Mouse (Mus musculus): ENCODE results near the gene Dlx2. TPM values are rescaled to one million over a fixed set of nuclear protein-coding genes. Genes with fewer than 3 reads are reported as not detected.

The Dlx2 gene
- total RNA-seq (2015) = not detected in 2 replicates
- total RNA-seq (2017) = not detected in 2 replicates

DNA sequence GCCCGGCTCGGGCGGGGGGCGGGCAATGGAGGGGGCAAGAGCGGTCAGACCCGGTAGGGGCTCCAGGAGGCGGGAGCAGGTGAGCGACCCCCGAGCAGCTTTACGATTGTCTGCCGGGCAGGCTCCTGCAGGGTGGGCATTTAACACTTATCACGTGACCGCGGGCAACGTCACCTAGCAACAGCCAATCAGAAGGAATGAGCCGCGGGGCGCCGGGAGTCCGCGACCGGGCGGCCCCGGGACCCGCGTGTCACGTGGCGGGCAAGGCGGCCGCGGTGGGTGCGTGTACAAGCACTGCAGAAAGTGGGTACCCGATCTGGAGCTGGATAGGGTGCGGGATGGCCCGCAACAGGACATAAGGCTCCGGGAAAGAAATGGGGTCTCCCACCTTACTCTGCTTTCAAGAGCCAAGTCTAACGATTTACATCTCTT lies at the start of gene Dlx2:
Gene Dlx2 (minus strand): TSS at position 115 of the 432 bp plus-strand sequence.
- no peak for ATAC-seq (replicated peaks; ENCODE audit: poor library complexity)

DNA sequence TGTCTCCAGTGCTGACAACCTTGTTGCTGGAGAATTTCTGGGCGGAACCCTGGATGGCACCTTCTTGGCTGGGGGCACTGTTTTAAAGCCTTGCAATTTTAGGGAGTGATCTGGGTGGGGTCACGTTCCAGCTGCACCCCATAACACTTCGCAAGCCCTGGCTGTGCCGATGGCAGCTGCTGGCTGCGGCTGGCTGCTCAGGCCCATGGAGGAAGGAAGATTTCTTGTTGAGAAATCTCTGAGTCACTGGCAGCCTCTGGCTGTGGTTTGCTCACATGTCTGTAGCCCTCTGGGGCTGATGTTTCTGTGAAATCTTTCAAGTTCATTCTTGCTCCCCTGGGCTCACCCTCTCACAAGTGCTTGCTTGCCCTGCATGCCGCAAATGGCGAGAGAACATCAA lies 47.9 kb upstream of the Dlx2 start:
- peak; percentile 78 for ATAC-seq (replicated peaks; ENCODE audit: poor library complexity)

DNA sequence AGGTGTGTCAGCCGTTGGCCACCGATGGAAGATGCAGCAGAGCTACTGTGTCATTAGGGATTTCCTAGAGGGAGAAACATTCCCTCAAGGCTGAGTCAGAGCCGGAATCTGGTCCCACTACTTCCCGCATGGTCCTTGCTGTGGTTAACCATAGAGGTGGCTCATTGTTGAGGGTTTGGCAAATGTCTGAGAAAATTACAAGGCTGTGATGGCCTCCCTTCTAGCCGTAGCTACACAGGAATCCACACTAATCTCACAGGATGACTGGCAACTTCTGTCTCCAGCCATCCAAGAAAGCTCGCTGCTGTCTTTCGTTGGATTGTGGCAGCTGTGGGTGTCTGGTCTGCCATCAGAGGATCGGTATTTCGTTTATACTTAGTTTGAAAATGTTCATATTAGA lies 42.6 kb upstream of the Dlx2 start:
- ATAC-seq (replicated peaks; ENCODE audit: poor library complexity) = no peak

DNA sequence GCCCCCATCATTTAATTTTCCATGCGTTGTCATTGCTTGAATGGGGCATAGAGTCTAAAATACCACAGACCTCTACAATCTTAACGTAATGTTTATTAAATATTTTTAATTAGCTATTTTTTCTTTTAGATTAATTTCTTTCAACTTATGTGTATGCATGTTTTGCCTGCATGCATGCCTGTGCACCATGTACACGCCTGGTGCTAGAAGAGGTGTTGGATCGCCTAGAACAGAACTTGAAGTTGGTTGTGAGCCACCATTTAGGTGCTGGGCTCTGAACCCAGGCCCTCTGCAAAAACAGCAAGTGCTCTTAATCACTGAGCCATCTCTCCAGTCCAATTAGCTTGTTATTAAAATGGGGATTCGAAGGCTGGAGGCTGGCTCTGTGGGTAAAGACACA lies 34.9 kb upstream of the Dlx2 start:
- ATAC-seq (replicated peaks; ENCODE audit: poor library complexity) = no peak

DNA sequence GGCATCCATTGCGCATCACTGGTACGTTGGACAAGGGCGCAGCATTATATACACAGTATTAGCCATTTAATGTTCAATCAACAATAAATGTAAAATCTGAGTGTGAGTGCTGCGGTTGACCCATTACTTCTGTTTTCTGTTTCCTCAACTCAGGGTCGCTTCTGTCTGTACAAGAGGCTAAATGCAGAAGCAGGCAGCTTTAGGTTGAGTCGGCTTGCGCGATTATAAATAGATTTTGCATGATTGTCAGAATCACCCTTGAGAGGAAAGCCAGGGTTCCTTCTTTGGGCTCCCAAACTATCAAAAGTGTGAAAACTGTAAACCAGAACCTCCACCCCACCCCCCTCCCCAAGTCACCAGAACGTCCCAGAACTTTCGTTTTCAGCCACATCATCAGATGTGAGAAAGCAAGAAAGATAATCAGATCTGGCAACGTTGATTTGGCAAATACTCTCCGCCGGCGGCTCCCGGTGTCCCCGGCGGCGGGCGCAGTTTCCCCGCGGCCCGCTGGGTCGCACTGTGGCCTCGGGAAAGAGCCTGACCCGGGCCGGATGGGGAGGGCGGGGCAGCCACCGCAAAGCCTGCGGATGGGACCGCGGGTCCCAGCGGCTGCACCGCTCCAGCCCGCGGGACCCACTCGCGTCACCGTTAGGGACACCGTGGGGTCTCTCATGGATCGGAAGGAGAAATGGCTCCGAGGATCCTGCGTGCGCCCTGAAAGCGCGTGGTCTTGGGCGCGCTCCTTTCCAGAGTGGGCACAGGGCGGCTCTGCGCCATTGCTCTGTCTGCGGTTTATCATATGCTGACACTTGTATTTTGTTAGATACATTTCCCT lies 34.3 kb upstream of the Dlx2 start:
- peak; percentile 94 for ATAC-seq (replicated peaks; ENCODE audit: poor library complexity)

DNA sequence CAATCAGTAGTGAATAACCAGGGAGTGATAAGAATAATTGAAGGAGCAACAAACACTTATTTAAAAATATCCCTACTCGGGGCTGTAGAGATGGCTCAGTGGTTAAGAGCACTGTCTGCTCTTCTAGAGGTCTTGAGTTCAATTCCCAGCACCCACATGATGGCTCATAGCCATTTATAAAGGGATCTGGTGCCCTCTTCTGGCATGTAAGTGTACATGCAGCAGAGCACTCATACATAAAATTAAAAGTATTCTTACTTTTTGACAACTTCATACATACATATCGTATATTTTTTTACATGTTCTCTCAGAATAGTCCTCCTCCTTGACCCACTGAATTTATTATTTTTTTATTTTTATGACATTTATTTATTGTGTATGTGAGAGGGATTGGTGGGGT lies 30.5 kb upstream of the Dlx2 start:
- no peak for ATAC-seq (replicated peaks; ENCODE audit: poor library complexity)

DNA sequence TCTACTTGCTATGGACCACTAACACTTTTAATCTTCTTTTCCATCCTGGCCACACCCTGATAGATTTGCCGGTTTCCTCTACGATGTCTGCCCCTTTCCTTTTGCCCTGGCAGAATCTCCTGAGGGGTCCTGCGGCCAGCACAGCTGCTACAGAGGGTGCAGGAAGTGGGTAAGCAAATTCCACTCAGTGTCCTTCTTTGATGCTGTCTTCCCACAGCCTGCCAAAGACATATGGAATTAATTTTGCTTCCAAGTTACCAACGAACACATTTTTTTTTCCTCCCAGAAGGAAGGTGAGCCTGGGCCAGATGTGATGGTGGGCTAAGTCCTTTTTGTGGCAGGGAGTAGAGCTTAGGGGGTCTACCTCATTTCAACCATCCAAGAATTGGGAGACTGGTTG lies 27.2 kb upstream of the Dlx2 start:
- ATAC-seq (replicated peaks; ENCODE audit: poor library complexity) = no peak

DNA sequence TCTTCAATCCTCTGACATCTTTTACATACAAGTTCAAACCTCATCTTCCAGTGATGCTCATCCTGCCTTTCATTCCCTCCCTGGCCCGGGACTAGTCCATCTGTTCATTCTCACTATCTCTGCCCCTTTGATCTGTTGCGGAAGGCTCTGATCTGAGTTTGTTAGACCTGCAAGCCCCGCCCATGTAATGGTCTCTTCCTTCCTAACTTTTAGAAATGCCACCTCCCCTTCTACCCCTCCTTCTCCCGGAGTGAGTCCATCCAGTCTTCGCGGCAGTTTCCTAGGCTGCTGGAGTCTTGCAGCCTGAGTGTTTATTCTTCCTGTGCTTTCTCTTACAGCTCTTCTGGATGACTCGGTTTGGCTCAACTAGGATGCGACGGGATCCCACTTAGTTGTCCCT lies 19.9 kb upstream of the Dlx2 start:
- ATAC-seq (replicated peaks; ENCODE audit: poor library complexity) = no peak

DNA sequence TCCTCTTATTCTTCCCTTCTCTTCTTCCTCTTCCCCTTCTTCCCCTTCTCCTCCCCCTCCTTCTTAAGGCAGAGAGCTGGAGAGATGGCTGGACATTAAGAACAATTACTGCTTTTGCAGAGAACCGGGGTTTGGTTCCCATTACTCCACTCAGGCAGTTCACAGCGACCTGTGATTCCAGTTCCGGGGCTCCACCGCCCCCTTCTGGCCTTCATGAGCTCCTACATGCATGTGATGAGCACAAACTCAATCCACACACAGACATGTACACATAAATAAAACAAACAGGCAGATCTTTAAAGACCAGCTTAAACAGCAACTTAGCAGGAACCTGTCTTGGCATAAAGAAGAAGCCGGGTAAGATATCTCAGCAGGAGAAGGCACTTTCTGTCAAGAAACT lies 9.5 kb upstream of the Dlx2 start:
- ATAC-seq (replicated peaks; ENCODE audit: poor library complexity) = no peak

DNA sequence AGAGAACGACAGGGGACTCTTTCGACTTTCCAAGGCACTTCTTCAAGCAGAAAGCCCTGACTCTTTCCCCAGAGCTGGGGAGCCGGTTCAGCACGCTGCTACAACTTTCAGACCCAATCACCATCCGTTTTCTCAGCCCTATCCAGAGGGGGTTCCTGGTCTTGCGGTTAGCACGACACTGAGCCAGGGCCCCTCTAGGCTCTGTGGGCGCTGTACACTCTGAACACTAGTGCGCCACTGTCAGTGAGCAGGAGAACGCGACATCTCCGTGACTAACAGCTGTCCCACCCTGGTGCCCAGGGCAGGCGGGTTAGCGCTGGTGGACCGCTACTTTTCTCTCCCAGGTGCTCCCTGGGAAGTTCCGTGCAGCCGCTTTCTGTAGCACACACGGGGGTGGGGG lies 5.2 kb upstream of the Dlx2 start:
- ATAC-seq (replicated peaks; ENCODE audit: poor library complexity) = 0 out of 2 replicates have a peak, but pooled peaks have one; percentile 9

DNA sequence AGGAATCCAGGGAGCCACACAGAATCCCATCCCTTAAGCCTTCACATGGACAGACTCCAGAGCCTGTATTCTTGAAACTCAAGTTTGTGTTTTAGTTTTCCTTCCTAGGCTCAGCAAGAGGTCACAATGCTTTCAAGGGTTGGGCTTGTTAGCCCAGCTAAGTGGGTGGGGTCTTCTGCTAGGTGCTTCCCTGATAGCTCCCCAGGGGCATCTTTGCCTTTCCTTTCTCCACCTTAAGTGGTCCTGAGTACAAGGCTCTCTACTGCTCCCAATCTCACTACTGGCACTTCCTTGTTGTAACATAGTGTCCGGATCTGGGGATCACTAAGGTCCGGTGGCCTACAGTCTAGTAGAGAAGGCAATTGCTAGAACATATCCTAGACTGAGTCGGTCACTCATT lies 3.8 kb upstream of the Dlx2 start:
- ATAC-seq (replicated peaks; ENCODE audit: poor library complexity) = no peak

DNA sequence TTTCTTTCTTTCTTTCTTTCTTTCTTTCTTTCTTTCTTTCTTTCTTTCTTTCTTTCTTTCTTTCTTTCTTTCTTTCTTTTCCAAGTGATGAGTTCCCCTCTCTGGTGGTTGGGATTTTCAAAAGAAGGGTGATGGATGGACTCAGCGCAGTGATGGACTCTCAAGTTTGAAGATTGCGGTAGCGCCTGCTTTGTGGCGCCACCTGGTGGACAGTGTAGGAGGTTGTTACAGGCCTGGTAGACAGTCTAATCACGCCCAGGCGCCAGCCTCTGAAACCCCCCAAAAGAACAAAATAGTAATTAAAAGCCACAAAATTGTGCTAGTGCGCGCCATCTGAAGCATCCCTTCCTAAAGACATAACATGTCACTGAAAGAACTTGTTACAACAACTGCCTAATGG lies 1.3 kb upstream of the Dlx2 start:
- peak; percentile 82 for ATAC-seq (replicated peaks; ENCODE audit: poor library complexity)

DNA sequence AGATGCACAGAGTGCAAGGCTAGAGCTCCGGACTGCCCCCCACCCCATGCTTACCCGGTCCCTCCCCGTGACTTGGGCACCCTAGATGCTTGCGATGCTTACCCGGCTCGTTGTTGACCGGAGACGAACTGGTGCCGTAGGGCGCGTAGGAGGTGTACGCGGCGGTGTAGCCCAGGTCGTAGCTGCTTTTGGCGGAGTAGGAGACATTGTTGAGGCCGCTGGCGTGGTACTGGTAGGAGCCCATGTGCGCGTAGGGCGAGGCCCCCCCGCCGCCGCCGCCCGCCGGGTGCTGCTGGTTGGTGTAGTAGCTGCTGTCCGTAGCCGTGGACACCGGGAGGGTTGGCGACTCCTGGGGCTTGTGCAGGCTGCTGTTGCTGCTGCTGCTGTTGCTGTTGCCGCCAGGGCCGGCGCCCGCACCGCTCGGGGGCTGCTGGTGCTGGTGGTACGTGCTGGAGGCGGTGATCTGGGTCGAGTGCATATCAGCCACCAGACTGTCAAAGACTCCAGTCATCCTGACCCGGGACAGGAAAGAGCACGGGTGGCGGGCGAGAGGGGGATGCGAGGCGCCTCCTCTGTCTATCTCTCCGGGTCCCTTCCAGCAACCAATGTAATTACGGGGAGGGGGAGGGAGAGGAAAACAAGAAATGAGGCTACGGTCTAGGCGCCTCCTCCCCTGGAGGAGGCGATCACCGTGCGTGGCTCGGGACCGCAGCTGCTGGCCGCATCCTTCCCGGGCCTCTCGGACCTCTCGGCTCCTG lies 493 bp downstream of the Dlx2 start:
- ATAC-seq (replicated peaks; ENCODE audit: poor library complexity) = 0 out of 2 replicates have a peak, but pooled peaks have one; percentile 7

DNA sequence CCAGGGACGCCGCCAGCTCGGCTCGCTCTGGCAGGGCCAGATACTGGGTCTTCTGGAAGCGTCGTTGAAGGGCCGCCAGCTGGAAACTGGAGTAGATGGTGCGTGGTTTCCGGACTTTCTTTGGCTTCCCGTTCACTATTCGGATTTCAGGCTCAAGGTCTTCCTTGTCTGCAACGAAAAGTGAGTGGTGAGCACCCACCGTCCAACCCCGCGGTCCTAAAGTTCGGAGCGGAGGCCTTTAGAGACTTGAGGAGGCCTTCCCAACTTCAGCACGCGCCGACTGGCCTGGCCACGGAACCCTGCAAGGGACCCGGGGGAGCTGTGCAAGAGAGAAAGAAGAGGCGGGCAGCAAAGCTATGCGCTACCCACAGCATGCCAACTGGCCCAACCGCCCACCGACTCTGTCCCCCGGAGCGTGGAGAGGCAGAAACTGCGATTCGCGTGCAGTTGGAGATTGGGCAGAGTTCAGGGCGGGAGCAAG lies 1.1 kb downstream of the Dlx2 start:
- no peak for ATAC-seq (replicated peaks; ENCODE audit: poor library complexity)

DNA sequence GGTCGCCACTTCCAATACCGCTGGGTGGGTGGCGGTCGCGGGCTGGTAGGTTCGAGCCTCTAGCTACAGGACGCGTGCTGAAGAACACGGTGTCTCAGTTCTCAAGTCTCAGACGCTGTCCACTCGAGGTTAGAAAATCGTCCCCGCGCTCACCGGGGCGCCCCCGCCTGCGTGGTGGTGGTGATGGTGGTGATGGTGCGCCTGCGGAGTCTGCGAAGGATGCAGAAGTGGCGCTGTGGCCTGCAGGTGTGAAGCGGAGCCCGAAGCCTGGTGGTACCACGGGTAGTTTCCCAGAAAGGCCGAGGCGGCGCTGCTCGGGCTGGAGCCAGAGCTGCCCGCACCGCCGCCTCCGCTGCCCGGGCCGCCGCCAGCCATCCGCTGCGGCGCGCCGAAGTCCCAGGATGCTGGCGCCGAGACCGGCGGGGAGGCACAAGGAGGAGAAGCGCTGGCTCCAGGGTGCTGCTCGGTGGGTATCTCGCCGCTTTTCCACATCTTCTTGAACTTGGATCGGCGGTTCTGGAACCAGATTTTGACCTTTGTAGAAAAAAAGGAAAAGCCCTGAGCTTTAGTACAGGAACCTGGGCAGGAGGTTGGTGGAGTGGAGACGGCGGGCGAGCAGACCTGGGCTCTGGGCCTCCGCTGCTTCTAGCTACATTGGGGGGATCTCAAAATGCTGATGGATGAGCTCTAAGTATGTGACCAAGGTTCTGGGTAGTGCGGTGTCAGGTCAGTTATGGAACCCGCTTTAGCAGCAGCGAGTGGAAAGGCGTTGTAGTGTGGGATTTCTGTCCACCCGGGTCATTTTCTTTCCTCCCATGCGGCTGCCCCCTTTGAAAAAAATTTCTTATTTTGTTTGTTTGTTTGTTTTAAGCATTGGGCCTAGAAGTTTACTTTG lies 1.9 kb downstream of the Dlx2 start:
- ATAC-seq (replicated peaks; ENCODE audit: poor library complexity) = no peak

DNA sequence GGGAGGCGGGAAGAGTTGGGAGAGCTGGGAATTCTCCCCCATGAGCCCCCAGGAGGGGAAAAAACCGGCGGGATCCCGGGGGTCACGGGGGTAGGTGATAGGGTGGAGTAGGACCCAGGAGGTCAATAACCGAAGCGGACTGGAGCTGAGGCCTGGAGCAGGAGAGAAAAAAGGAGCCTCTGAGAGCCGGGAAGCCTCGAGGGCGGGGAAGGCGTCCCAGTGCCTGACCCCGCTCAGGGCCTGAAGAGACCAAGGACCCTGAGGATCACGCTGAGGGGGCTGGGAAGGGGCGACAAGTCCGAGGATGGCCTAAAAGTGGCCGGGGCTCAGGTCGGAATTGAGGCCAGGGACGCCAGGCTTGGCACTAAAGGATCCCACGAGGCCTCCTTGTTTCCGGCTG lies 2.6 kb downstream of the Dlx2 start:
- ATAC-seq (replicated peaks; ENCODE audit: poor library complexity) = no peak

DNA sequence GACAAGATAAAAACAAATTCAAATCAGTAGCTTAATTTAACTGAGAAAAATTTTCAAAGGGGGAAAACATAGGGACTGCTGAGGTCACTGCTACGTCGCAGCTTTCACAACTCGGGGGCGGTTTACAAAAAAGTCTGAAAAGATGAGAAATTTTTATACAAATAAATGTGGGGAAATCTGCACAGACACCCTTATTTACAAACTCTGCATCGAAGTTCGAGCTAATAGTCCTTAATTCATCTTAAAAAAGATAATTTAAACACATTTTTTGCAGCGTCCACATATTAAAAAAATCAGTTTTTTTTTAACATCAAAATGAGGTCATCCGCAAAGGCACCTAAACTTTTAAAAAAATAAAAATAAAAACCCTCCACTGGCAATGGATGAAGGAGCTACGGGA lies 3.0 kb downstream of the Dlx2 start:
- no peak for ATAC-seq (replicated peaks; ENCODE audit: poor library complexity)

DNA sequence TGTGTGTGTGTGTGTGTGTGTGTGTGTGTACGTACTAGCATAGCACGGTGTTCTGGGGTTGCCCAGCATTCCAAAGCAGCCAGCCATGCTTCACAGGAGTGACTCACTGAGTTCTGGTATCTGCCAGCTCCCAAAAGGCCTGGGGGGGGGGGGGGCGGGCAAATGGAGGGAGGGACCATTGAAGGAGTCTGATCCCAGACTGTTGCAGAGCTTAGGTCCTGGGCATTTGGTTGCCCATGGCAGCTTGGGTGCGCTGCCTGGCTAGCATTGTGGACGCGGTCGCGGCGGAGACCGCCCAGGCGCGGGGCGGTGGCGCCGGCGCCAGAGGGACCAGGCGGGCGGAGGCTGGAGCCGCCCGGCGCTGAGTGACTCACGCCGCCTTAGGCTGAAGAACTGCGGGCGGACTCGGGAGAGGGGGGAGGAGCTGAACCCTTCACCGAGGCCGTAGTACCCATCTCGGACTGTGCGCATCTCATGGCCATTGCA lies 3.7 kb downstream of the Dlx2 start:
- peak; percentile 40 for ATAC-seq (replicated peaks; ENCODE audit: poor library complexity)

DNA sequence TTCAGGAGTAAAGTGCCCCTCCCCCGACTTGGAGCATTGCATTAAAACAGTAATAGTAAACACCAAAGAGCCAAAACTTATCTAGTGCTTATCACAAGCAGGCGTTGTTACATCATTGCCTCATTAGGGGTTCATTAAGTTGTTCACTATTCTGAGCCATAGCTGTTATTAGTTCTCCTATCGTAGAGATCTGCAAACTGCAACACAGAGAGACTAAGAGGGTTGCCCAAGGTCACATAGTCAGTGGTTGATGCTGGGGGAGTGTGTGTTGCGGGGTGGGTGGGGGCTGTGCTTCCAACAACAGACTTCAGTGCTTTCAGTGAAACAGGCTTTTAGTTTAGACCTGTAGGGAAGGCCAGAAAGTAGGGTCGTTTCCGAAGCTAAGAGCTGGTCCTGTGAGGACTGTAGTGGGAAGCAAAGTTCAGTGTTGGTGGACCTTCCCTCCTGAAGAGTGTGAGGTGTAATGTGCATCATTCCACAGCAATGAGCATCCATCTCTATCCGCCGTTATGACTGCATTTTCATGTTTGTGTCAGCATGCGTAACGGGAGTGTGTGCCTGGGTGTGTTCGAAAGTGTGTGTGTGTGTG lies 4.2 kb downstream of the Dlx2 start:
- no peak for ATAC-seq (replicated peaks; ENCODE audit: poor library complexity)

DNA sequence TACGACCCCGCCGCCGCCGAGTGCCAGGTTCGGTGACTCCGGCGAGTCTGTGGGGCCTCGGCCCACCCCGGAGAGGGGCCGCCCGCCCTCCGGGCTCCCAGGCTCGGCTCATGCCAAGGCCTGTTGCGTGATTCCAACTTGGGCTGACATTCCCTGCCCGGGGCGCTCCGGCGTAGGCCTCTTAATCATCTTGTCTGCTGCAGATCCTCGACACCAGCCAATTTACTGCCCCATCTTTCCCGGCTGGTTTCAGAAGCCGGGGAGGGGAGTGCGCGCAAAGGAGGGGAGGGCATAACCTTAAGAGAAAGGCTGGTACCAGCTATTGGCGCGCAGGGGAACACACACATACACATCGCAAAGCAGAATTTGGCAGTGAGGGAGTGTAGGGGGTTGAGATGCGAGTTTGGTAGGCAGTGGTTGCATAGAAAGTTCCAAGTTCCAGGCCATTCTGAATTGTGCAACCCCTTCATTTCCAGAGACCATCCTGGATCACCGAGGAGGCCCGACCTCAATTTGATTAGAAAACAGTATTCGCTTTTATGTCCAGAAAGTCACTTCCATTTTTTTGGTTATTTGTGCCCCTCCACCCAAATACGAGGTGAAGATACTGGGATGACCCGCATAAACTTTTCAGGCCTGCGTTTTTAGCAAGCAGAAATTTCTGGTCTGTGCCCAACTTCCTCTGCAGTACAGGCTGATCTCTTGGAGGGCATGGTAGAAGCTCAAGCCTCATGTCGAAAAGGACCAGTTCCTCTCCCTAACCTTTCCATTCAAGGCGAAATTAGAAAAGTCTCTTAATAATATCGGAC lies 4.9 kb downstream of the Dlx2 start:
- ATAC-seq (replicated peaks; ENCODE audit: poor library complexity) = no peak
